Mouse (Mus musculus) duodenum, adult 2 months (tissue): ENCODE measurements around the gene Bpifb2. TPM values are rescaled to one million over a fixed set of nuclear protein-coding genes. Genes with fewer than 3 reads are reported as not detected.

ENCODE experiments used
- polyA plus RNA-seq: library from polyadenylated mRNA; depleted of rRNA; stranded (reverse); fragments of >200 nt; gene quantifications from 2 replicates; pipeline ENCODE4 v1.2.3, GENCODE M21; 2012; ENCODE audit warnings: low replicate concordance; rRNA removed

The Bpifb2 gene
- polyA plus RNA-seq: 0.07 TPM in 1 of 2 replicates, not detected in the other

DNA sequence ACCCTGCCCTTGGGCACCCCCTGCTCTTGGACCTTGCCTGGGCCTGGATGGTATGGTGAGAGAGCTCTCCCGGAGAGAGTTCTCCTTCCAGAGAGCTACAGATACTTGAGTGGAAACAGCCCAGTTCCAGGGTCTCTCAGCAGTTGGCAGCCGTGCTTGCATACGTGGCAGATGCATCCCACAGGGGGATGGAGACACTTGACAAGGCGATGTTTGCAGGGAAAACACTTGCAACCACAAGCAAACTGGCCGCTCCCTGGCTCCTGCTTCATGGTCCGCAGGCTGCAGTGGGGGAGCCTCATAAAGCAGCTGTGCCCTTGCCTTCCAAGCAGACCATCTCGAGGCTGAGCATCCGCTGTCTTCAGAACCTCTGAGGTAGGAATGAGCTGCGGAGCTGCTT is at the start of gene Bpifb2:
Gene Bpifb2, plus strand, starts transcription at position 301 of the 400 bp plus-strand sequence.

DNA sequence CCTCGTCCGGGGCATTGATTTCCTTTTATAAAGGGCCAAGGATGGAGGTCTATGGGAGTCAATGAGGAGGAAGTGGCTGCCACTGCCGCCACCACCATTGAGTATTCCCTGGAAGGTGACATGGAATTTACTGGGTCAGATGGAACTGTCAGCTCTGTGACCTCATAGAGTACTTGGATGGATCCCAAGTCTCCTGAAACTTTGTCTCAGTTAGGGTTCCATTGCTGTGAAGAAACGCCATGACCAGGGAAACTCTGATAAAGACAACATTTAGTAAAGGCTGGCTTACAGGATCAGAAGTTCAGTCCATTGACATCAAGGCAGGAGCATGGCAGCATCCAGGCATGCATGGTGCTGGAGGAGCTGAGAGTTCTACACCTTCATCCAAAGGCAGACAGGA is 3.9 kb upstream of the Bpifb2 start, which contains the start of gene Sun5:
Gene Sun5, minus strand, starts transcription at position 101 of the 400 bp plus-strand sequence.

DNA sequence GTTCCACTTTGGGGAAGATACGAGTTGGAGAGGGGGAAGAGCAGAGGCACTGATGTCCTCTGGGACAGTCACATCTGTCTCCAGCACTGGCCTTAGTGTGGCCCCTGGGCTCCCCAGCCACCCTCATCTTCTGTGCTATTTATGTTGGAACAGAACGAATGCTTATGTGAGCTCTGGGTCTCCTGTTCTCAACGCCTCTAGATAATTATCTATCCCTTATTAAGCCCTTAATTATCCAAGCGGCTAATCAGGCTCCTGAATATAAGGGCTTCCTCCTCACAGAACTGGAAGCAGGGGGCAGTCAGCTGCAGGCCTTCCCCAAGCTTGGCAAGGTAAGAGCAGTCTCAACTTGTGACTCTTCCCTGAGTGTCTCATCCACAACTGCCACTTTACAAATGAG is 25.2 kb downstream of the Bpifb2 start, which contains the start of gene Bpifb6:
Gene Bpifb6, plus strand, starts transcription at position 301 of the 400 bp plus-strand sequence.

DNA sequence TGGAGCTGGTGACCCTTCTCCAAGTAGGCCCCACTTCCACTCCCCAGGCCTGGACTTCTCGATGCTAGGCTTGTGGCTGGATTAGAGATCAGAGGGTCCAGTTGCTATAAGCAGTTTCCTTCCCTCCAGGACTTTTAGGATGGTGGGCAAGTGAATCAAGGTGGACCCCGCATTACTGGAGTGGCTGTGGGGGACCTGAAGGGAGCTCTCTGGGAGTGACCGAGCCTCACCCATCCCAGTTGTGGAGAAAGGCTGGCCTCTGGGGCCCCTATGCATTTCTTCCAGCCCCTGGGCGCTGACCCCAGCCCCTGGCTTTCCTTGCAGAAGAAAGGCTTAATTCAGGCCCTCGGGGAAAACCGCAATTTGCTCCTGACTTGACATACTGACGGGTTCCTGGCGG is 43.1 kb downstream of the Bpifb2 start, which contains the start of gene Bpifb3:
Gene Bpifb3, plus strand, starts transcription at position 301 of the 400 bp plus-strand sequence.

DNA sequence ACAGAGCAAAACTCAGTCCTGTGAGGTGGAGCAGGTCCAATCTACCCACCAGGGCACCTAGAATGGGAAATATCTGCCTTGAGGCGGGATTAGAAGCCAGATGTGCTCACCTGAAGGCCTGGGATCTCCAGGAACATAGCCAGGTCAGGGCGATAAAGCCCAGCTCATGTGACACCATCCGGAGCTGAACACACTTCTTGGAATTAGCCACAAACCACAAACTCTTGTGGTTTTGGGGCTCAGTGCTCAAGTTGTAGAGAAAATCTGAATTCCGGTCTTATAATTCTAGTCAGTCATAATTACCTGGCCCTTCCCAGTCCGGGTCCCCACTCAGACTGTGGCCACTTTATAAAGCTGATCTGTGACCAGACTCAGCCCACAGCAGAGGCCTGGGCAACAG is 63.0 kb downstream of the Bpifb2 start, which contains the start of gene Bpifb4:
Gene Bpifb4, plus strand, starts transcription at position 370 of the 400 bp plus-strand sequence.

Other genes with a start within 250 kb of the Bpifb2 start
- gene Commd7, start 242.3 kb upstream of the Bpifb2 start, polyA plus RNA-seq: 16.3 and 18.4 TPM in 2 replicates
- gene Dnmt3b, start 225.6 kb upstream of the Bpifb2 start, polyA plus RNA-seq: 0.49 and 1.1 TPM in 2 replicates
- gene Dnmt3c, start 178.4 kb upstream of the Bpifb2 start, polyA plus RNA-seq: not detected in 2 replicates
- 1.7 and 2.0 TPM in 2 replicates for gene Mapre1, start 133.8 kb upstream of the Bpifb2 start, polyA plus RNA-seq
- gene Efcab8, start 95.1 kb upstream of the Bpifb2 start, polyA plus RNA-seq: 0.13 and 0.22 TPM in 2 replicates
- not detected in 2 replicates for gene Sun5, start 4.0 kb upstream of the Bpifb2 start, polyA plus RNA-seq
- not detected in 2 replicates for gene Bpifb6, start 25.3 kb downstream of the Bpifb2 start, polyA plus RNA-seq
- not detected in 2 replicates for gene Bpifb3, start 43.2 kb downstream of the Bpifb2 start, polyA plus RNA-seq
- 0.06 TPM in 1 of 2 replicates, not detected in the other for gene Bpifb4, start 63.2 kb downstream of the Bpifb2 start, polyA plus RNA-seq
- gene Bpifa6, start 99.9 kb downstream of the Bpifb2 start, polyA plus RNA-seq: not detected in 2 replicates
- not detected in 2 replicates for gene Bpifa2, start 133.2 kb downstream of the Bpifb2 start, polyA plus RNA-seq